Mouse (Mus musculus): ENCODE results near the gene Zfp345.
"Not testable (repeated sequence)": the region's sequence is repeated elsewhere in the genome, so short reads cannot be mapped to it uniquely, and the experiment has no call there.

Gene Zfp345

GRCm38 (mm10) chr2:150484939-150485778 is at the start of gene Zfp345:
TSS of gene Zfp345 (minus strand) at chr2:150485091.
- not testable (repeated sequence) for DNase-seq (ENCODE audit: low spot score)

- DNase-seq (ENCODE audit: low spot score), result no peak
Observed at GRCm38 (mm10) chr2:150525703-150526207, 40.9 kb upstream of the Zfp345 start.

- DNase-seq (ENCODE audit: low spot score), result no peak
Observed at GRCm38 (mm10) chr2:150512837-150513236, 27.9 kb upstream of the Zfp345 start.

GRCm38 (mm10) chr2:150500124-150500973 is 15.5 kb upstream of the Zfp345 start:
- not testable (repeated sequence) for DNase-seq (ENCODE audit: low spot score)

- DNase-seq (ENCODE audit: low spot score), result no peak
Observed at GRCm38 (mm10) chr2:150493031-150493430, 8.1 kb upstream of the Zfp345 start.

- DNase-seq (ENCODE audit: low spot score), result peak; percentile 50
Observed at GRCm38 (mm10) chr2:150451180-150451919, 33.5 kb downstream of the Zfp345 start, which contains the start of gene Zfp442. TSS of gene Zfp442 (minus strand) at chr2:150451486.

- not testable (repeated sequence) for DNase-seq (ENCODE audit: low spot score)
Observed at GRCm38 (mm10) chr2:150439084-150439483, 45.8 kb downstream of the Zfp345 start.
